Mouse (Mus musculus) lung, embryonic 14.5 days (tissue): ENCODE measurements around the gene Mc3r. TPM values are rescaled to one million over a fixed set of nuclear protein-coding genes. Genes with fewer than 3 reads are reported as not detected.

Source experiments
- ATAC-seq: fragments of 200-750 bp; cut with Nextera tagmentation; 2 replicates; pipeline ENCODE4 v1.8.0; 2017; ENCODE audit warnings: mild to moderate bottlenecking, moderate TSS enrichment, moderate library complexity; ENCODE audit not compliant: insufficient read depth
- DNase-seq: peaks from one replicate; pipeline ENCODE4 v3.0.0-alpha.2; 2015
- H3K27ac ChIP-seq: fragments of 300-500 bp; sonication (generic); 2 replicates; pipeline ENCODE4 v1.5.1; 2014; ENCODE audit warnings: low read depth, mild to moderate bottlenecking, moderate library complexity
- H3K27me3 ChIP-seq: fragments of 300-500 bp; sonication (generic); 2 replicates; pipeline ENCODE4 v1.6.1; 2014; ENCODE audit warnings: low read length, control low read depth; ENCODE audit not compliant: insufficient read depth
- H3K36me3 ChIP-seq: fragments of 300-500 bp; sonication (generic); 2 replicates; pipeline ENCODE4 v1.6.1; 2014; ENCODE audit warnings: control low read depth; ENCODE audit not compliant: insufficient read depth
- H3K4me1 ChIP-seq: fragments of 300-500 bp; sonication (generic); 2 replicates; pipeline ENCODE4 v1.6.1; 2014; ENCODE audit warnings: antibody characterized with exemption, control low read depth; ENCODE audit not compliant: insufficient read depth
- H3K4me2 ChIP-seq: fragments of 300-500 bp; sonication (generic); 2 replicates; pipeline ENCODE4 v1.6.1; 2014; ENCODE audit warnings: mild to moderate bottlenecking
- H3K4me3 ChIP-seq: fragments of 300-500 bp; sonication (generic); 2 replicates; pipeline ENCODE4 v1.5.1; 2014; ENCODE audit warnings: low read depth, low read length
- H3K9ac ChIP-seq: fragments of 300-500 bp; sonication (generic); 2 replicates; pipeline ENCODE4 v1.6.1; 2014
- H3K9me3 ChIP-seq: fragments of 300-500 bp; sonication (generic); 2 replicates; pipeline ENCODE4 v1.6.1; 2016; ENCODE audit warnings: low read depth, low read length, control low read depth
- CTCF ChIP-seq: IDR thresholded peaks from 2 replicates; pipeline ENCODE4 v1.5.1; 2016; ENCODE audit warnings: antibody characterized with exemption, low read depth
- WGBS: fragments of 180-500 bp; shearing (Covaris S2); extraction: QIAGEN DNeasy Blood & Tissue Kit; methylation state at CpG from one replicate; pipeline ENCODE4 v1.1.7; 2014; 5-methylcytosine and 5-hydroxymethylcytosine counted together
- polyA plus RNA-seq: library from polyadenylated mRNA; unstranded; fragments of >200 nt; fragmentation: Nextera tagmentation; extraction: Ambion mirVana; gene quantifications from 2 replicates; pipeline ENCODE4 v1.2.1, GENCODE M21; 2014

The Mc3r gene
- not detected in 2 replicates for polyA plus RNA-seq

DNA sequence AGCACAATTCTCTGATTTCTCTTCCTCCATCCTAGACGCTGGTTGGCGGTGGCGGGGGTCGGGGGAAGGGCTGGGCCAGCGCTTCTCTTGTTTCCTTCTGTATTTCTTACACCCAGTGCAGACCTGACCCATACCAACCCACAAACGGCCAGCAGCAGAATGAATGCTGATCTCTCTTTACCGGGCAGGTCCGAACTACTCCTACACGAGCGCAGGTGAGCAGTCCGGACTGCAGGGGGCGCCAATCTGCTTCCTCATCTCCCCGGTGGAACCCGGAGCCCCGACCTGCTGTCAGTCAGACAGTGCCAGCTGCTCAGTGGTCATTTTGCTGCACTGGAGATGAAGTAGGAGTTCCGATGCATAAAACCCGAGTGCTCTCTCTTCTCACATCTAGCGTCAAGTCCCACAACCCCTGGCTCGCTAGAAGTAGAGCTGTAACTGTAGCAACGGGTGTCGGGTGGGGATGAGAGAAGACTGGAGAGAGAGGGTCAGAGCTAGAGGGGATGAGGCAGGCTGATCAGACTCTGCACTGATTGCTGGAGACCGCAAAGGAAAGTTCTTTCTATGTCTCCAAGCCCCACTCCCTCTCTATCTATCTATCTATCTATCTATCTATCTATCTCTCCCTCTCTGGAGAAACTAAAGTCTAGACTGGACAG is at the start of gene Mc3r:
TSS of gene Mc3r (plus strand) at position 387 of the 659 bp plus-strand sequence.
- peaks cover 9% of the 10 kb centered on the region for H3K27me3 ChIP-seq
- no peaks in the 10 kb centered on the region for H3K4me1 ChIP-seq
- no peaks in the 10 kb centered on the region for H3K36me3 ChIP-seq
- H3K27ac ChIP-seq, result no peak within 1 kb of the TSS
- peak; percentile 65 for TF ChIP-seq CTCF
- no peak within 1 kb of the TSS for H3K9ac ChIP-seq
- peak; percentile 70 for DNase-seq
- no peak within 1 kb of the TSS for H3K4me3 ChIP-seq
- ATAC-seq, result peak; percentile 58
- WGBS, result 9% methylated on average over 22 of the region's 22 CpGs
- H3K9me3 ChIP-seq, result no peaks in the 10 kb centered on the region
- H3K4me2 ChIP-seq, result no peak within 1 kb of the TSS

DNA sequence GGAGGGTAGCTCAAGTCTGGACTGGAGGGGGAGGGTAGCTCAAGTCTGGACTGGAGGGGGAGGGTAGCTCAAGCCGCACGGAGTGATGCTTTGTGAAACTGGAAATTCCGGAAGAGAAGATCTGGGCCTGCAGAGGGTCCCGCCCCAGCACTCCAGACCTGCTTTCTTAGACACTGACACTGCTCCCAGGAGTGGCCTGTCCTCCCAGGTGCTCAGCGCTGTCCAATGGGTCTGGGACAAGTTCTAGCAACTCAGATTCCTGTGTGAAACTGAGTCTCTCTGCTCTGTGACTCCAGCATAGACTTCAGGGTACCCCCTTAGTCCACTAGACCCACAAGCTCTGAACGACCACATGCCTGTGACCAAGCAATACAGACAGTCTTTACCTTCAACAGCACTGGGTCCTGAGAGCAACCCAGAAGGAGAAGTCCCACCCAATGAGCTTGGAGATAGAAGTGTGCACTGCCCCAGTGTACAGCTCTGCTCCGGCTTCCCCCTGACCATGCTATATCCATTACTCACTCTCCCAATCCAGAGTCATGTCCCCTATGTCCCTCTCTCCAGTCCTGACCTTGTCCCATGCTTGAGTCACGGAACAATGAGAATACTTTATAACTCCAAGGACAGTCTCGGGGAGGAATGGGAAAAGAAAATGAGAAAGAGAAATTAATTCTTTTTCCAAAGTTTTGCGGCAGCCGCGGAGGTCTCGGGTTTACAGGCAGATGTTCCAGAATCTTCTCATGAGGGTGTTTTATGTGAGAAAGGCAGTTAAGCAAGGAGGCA is 46.1 kb upstream of the Mc3r start:
- no peaks in the 10 kb centered on the region for H3K4me1 ChIP-seq
- TF ChIP-seq CTCF, result no peak
- DNase-seq, result no peak
- H3K9me3 ChIP-seq, result no peaks in the 10 kb centered on the region
- H3K36me3 ChIP-seq, result no peaks in the 10 kb centered on the region
- no peaks in the 10 kb centered on the region for H3K27me3 ChIP-seq
- H3K27ac ChIP-seq, result no peak overlapping the region
- H3K9ac ChIP-seq, result no peak overlapping the region
- H3K4me3 ChIP-seq, result no peak overlapping the region
- no peak overlapping the region for H3K4me2 ChIP-seq
- ATAC-seq, result no peak
- WGBS, result 82% methylated on average over 13 of the region's 13 CpGs

DNA sequence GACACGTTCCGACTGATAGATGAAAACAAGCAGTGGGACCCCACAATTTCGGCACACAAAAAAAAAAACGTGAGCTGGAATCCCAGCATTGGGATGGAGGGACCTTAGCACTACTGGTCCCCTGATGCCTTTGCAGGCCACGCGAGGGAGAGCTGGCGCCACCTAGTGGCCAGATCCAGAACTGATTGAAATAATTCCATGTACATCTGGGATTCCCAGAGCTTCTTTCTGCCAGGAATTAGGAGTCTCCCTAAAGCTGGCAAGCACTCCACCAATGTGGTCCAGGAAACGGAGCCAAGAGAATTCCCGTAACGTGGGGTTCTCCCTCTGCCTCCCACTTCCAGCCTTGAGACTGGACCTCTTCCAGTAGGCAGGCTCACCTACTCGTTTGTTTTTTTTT is 41.3 kb upstream of the Mc3r start:
- H3K27ac ChIP-seq, result no peak overlapping the region
- peak; percentile 94 for DNase-seq
- 9% methylated on average over 11 of the region's 11 CpGs for WGBS
- no peak overlapping the region for H3K4me3 ChIP-seq
- TF ChIP-seq CTCF, result peak; percentile 96
- H3K4me2 ChIP-seq, result no peak overlapping the region
- H3K4me1 ChIP-seq, result no peaks in the 10 kb centered on the region
- H3K9ac ChIP-seq, result no peak overlapping the region
- no peaks in the 10 kb centered on the region for H3K27me3 ChIP-seq
- no peaks in the 10 kb centered on the region for H3K36me3 ChIP-seq
- H3K9me3 ChIP-seq, result no peaks in the 10 kb centered on the region
- ATAC-seq, result no peak

DNA sequence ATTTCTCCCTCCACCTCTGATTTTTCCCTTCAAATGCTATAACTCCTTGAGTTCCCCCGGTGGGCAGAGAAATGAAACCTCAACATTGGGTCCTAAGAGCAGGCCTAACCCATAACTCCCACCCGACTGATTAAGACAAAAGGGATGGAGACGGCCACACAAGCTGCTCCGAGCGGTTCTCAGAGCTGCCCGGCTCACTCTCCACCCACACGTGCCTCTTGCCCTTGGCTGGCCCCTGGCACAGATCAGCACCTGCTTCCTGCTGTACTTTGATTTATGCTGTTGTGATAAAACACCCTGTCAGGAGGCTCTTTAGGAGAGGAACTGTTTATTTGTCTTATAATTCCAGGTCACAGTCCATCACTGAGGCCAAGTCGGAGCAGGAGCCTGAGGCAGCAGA is 34.8 kb upstream of the Mc3r start:
- ATAC-seq (no peak), DNase-seq (no peak)
- H3K9ac ChIP-seq, result no peak overlapping the region
- whole genome bisulfite sequencing, result 29% methylated on average over 8 of the region's 8 CpGs
- H3K27ac ChIP-seq, result no peak overlapping the region
- H3K4me3 ChIP-seq, result no peak overlapping the region
- H3K9me3 ChIP-seq, result no peaks in the 10 kb centered on the region
- H3K4me2 ChIP-seq, result no peak overlapping the region
- TF ChIP-seq CTCF, result no peak
- H3K27me3 ChIP-seq, result no peaks in the 10 kb centered on the region
- no peaks in the 10 kb centered on the region for H3K36me3 ChIP-seq
- no peaks in the 10 kb centered on the region for H3K4me1 ChIP-seq

DNA sequence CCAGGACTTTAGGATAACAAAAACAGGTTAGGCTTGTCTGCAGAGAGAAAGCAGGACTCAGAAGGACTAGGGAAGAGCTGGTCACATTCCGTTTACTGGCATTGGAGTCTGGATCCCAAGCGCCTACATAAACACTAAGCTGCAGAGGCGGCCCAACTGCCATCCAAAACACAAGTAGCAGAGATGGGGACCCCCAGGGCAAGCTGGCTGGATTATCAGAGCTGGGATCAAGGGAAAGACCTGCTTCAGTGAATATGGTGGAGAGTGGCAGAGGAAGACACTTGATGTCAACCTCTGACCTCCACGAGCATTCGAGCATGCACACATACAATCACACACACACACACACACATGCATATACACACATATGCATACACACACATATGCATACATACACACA is 34.0 kb upstream of the Mc3r start:
- 75% methylated on average over 5 of the region's 5 CpGs for WGBS

DNA sequence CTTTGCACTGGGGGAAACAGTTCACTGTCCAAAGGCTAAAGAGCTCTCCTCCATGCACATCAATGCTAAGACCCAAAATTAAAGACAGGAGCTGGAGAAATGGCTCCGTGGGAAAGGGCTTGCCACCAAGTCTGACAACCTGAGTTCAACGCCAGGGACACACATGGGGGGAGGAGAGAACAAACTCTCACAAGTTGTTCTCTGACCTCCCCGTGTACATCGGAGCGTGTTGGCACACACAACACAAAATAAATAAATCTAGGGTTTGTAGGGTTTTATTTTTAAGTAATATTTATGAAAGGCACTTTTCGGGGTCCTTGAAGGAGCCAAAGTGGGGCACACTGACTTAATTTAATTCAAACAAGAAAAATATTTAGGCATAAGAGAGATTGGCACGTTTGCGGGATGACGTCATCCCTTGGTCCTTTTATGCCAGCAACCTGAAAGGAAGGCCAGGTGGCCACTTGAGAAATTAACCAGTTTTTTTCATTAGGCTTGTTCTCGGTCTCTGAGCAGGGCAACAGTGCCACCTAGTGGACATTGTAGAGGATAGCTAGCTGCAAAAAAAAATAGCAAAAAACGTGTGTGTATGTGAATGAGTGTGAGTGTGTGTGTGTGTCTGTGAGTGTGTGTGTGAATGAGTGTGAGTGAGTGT is 32.7 kb upstream of the Mc3r start:
- H3K4me2 ChIP-seq, result no peak overlapping the region
- no peak overlapping the region for H3K27ac ChIP-seq
- ATAC-seq (0 out of 2 replicates have a peak, but pooled peaks have one; percentile 26), DNase-seq (peak; percentile 91)
- no peak overlapping the region for H3K9ac ChIP-seq
- TF ChIP-seq CTCF, result peak; percentile 88
- H3K27me3 ChIP-seq, result no peaks in the 10 kb centered on the region
- H3K9me3 ChIP-seq, result no peaks in the 10 kb centered on the region
- WGBS, result 14% methylated on average over 11 of the region's 11 CpGs
- no peaks in the 10 kb centered on the region for H3K4me1 ChIP-seq
- no peak overlapping the region for H3K4me3 ChIP-seq
- H3K36me3 ChIP-seq, result no peaks in the 10 kb centered on the region

More for the DNA sequence above, 34.0 kb upstream of the Mc3r start:
- no peak for TF ChIP-seq CTCF
- Histone ChIP-seq H3K9ac (no peak overlapping the region), H3K9me3 (no peaks in the 10 kb centered on the region), H3K4me1 (no peaks in the 10 kb centered on the region), H3K27ac (no peak overlapping the region), H3K4me3 (no peak overlapping the region), H3K36me3 (no peaks in the 10 kb centered on the region), H3K27me3 (no peaks in the 10 kb centered on the region), H3K4me2 (no peak overlapping the region)
- no peak for DNase-seq
- ATAC-seq, result no peak
